Mouse (Mus musculus): ENCODE measurements around the gene Carmil1. TPM values are rescaled to one million over a fixed set of nuclear protein-coding genes. Genes with fewer than 3 reads are reported as not detected.
A peak's percentile ranks its signal among the peaks of the same experiment; 100 is the strongest.
"Not testable (repeated sequence)": the region's sequence is repeated elsewhere in the genome, so short reads cannot be mapped to it uniquely, and the experiment has no call there.

The Carmil1 gene
- total RNA-seq, 2 experiments from 2014 or later = 44.2 to 46.3 TPM

GRCm38 (mm10) chr13:24125865-24126264, 154.7 kb downstream of the Carmil1 start:
- intact Hi-C loops (cut with DNase I) = no loop called here
- no peak for DNase-seq (ENCODE audit: low spot score in 2 of 2)

GRCm38 (mm10) chr13:24117181-24117812, 163.3 kb downstream of the Carmil1 start:
- intact Hi-C loops (cut with DNase I) = no loop called here
- no peak for DNase-seq (ENCODE audit: low spot score in 2 of 2)

GRCm38 (mm10) chr13:24112689-24113348, 167.8 kb downstream of the Carmil1 start:
- intact Hi-C loops (cut with DNase I) = no loop called here
- DNase-seq (ENCODE audit: low spot score in 2 of 2) = peak in 1 of 2 experiments; percentile 56

GRCm38 (mm10) chr13:24110329-24110728, 170.3 kb downstream of the Carmil1 start:
- no peak for DNase-seq (ENCODE audit: low spot score in 2 of 2)
- intact Hi-C loops (cut with DNase I) = no loop called here

GRCm38 (mm10) chr13:24108282-24108681, 172.3 kb downstream of the Carmil1 start:
- no peak for DNase-seq (ENCODE audit: low spot score in 2 of 2)
- intact Hi-C loops (cut with DNase I) = no loop called here

- intact Hi-C loops (cut with DNase I) = no loop called here
- DNase-seq (ENCODE audit: low spot score in 2 of 2) = no peak
Observed at GRCm38 (mm10) chr13:24107058-24107457, 173.5 kb downstream of the Carmil1 start.

GRCm38 (mm10) chr13:24105838-24106237, 174.8 kb downstream of the Carmil1 start:
- DNase-seq (ENCODE audit: low spot score in 2 of 2) = no peak
- intact Hi-C loops (cut with DNase I) = no loop called here

- no peak for DNase-seq (ENCODE audit: low spot score in 2 of 2)
- intact Hi-C loops (cut with DNase I) = no loop called here
Observed at GRCm38 (mm10) chr13:24105340-24105669, 175.3 kb downstream of the Carmil1 start.

GRCm38 (mm10) chr13:24104611-24105339, 175.8 kb downstream of the Carmil1 start:
- DNase-seq (ENCODE audit: low spot score in 2 of 2); intact Hi-C loops (cut with DNase I): not testable (repeated sequence)

- intact Hi-C loops (cut with DNase I) = no loop called here
- DNase-seq (ENCODE audit: low spot score in 2 of 2) = no peak
Observed at GRCm38 (mm10) chr13:24104016-24104415, 176.6 kb downstream of the Carmil1 start.

- intact Hi-C loops (cut with DNase I) = no loop called here
- DNase-seq (ENCODE audit: low spot score in 2 of 2) = no peak
Observed at GRCm38 (mm10) chr13:24103152-24103551, 177.4 kb downstream of the Carmil1 start.

GRCm38 (mm10) chr13:24102256-24102655, 178.3 kb downstream of the Carmil1 start:
- intact Hi-C loops (cut with DNase I) = no loop called here
- DNase-seq (ENCODE audit: low spot score in 2 of 2) = no peak

- intact Hi-C loops (cut with DNase I) = no loop called here
- no peak for DNase-seq (ENCODE audit: low spot score in 2 of 2)
Observed at GRCm38 (mm10) chr13:24101157-24102130, 179.2 kb downstream of the Carmil1 start.

- no peak for DNase-seq (ENCODE audit: low spot score in 2 of 2)
- intact Hi-C loops (cut with DNase I) = no loop called here
Observed at GRCm38 (mm10) chr13:24100516-24101094, 180.0 kb downstream of the Carmil1 start.

GRCm38 (mm10) chr13:24096573-24096972, 184.0 kb downstream of the Carmil1 start:
- intact Hi-C loops (cut with DNase I) = no loop called here
- no peak for DNase-seq (ENCODE audit: low spot score in 2 of 2)

GRCm38 (mm10) chr13:24094825-24095547, 185.6 kb downstream of the Carmil1 start:
- intact Hi-C loops (cut with DNase I) = no loop called here
- DNase-seq (ENCODE audit: low spot score in 2 of 2) = no peak

- no peak for DNase-seq (ENCODE audit: low spot score in 2 of 2)
- intact Hi-C loops (cut with DNase I) = no loop called here
Observed at GRCm38 (mm10) chr13:24093108-24093507, 187.5 kb downstream of the Carmil1 start.

GRCm38 (mm10) chr13:24092073-24092472, 188.5 kb downstream of the Carmil1 start:
- no peak for DNase-seq (ENCODE audit: low spot score in 2 of 2)
- intact Hi-C loops (cut with DNase I) = no loop called here

GRCm38 (mm10) chr13:24082153-24082552, 198.4 kb downstream of the Carmil1 start:
- DNase-seq (ENCODE audit: low spot score in 2 of 2) = no peak
- intact Hi-C loops (cut with DNase I) = no loop called here

Data from left cerebral cortex, postnatal 14 days (tissue).